Mouse (Mus musculus) CD4-positive naive resting alpha-beta T cell, adult 76 days (primary cell): Measurements from ENCODE around the gene Arntl2. TPM values are rescaled to one million over a fixed set of nuclear protein-coding genes. Genes with fewer than 3 reads are reported as not detected.

ENCODE experiments used
- total RNA-seq: library from RNA; stranded (reverse); gene quantifications from one replicate; pipeline ENCODE4 v1.2.4, GENCODE M21; 2023

Gene Arntl2
- total RNA-seq, result 0.41 TPM

GRCm38 (mm10) chr6:146795924-146796545 lies at the start of gene Arntl2:
TSS of gene Arntl2 (plus strand) at chr6:146796055.

GRCm38 (mm10) chr6:146850050-146850449 lies 54.2 kb downstream of the Arntl2 start, which contains the start of gene Smco2:
TSS of gene Smco2 (plus strand) at chr6:146850104.

Other genes starting within 250 kb of the Arntl2 start
- 75.3 TPM for gene Fgfr1op2, start 218.9 kb upstream of the Arntl2 start, total RNA-seq
- gene Ints13, start 218.2 kb upstream of the Arntl2 start, total RNA-seq, result 83.0 TPM
- gene Med21, start 153.5 kb upstream of the Arntl2 start, total RNA-seq, result 39.0 TPM
- 5.9 TPM for gene Tm7sf3, start 153.2 kb upstream of the Arntl2 start, total RNA-seq
- gene Stk38l, start 71.1 kb upstream of the Arntl2 start, total RNA-seq, result 17.2 TPM
- not detected for gene Smco2, start 54.0 kb downstream of the Arntl2 start, total RNA-seq
- 9.2 TPM for gene Ppfibp1, start 92.4 kb downstream of the Arntl2 start, total RNA-seq
- gene 1700034J05Rik, start 158.4 kb downstream of the Arntl2 start, total RNA-seq, result not detected
- 0.35 TPM for gene Rep15, start 236.5 kb downstream of the Arntl2 start, total RNA-seq
- gene Mrps35, start 246.7 kb downstream of the Arntl2 start, total RNA-seq, result 57.7 TPM